Mouse (Mus musculus) CH12.LX (cell line): ENCODE data around the gene Arl15. TPM values are rescaled to one million over a fixed set of nuclear protein-coding genes. Genes with fewer than 3 reads are reported as not detected.

Experiments
- DNase-seq: peaks from one replicate; pipeline ENCODE4 v3.0.0-alpha.2; 2013; ENCODE audit errors: extremely low read depth
- H3K27ac ChIP-seq: 2 replicates; pipeline ENCODE4 v1.5.1; 2012; ENCODE audit warnings: low read depth, mild to moderate bottlenecking, control low read depth, moderate library complexity; ENCODE audit not compliant: insufficient read depth
- H3K27me3 ChIP-seq: replicated peaks from 2 replicates; pipeline ENCODE3; 2012; ENCODE audit warnings: inconsistent platforms
- H3K36me3 ChIP-seq, 2 experiments: replicated peaks in 1 of 2; 2 replicates each; pipeline versions ENCODE3 to v1.6.1; 2012; ENCODE audit warnings: inconsistent platforms in 1 of 2, low read length in 1 of 2, mild to moderate bottlenecking in 1 of 2, mixed read lengths in 1 of 2, moderate library complexity in 1 of 2; ENCODE audit not compliant: control insufficient read depth in 1 of 2, insufficient read depth in 1 of 2
- H3K4me1 ChIP-seq, 2 experiments: 2 replicates each; pipeline ENCODE4 v1.6.1; 2012; ENCODE audit warnings: inconsistent platforms in 1 of 2, moderate library complexity in 1 of 2; ENCODE audit not compliant: insufficient read depth in 2 of 2, control insufficient read depth in 1 of 2
- H3K4me2 ChIP-seq: 2 replicates; pipeline ENCODE4 v1.6.1; 2012; ENCODE audit warnings: low read depth, mild to moderate bottlenecking, control low read depth; ENCODE audit not compliant: poor library complexity, insufficient read depth, severe bottlenecking
- H3K4me3 ChIP-seq, 3 experiments: fragments of 150-350 bp in 1 of 3; sonication (generic) in 1 of 3; replicated peaks in 1 of 3; 2 replicates each; pipeline versions ENCODE3 to v1.5.1; 2011 to 2012; ENCODE audit warnings: low read depth in 2 of 3, low read length in 2 of 3, mild to moderate bottlenecking in 2 of 3, moderate library complexity in 2 of 3, control low read depth in 1 of 3, improper control_type of control experiment in 1 of 3, inconsistent platforms in 1 of 3, mixed read lengths in 1 of 3; ENCODE audit not compliant: poor library complexity in 1 of 3
- H3K79me2 ChIP-seq: replicated peaks from 2 replicates; pipeline ENCODE4 v1.6.1; 2012; ENCODE audit warnings: mild to moderate bottlenecking, moderate library complexity; ENCODE audit not compliant: control insufficient read depth, poor library complexity, insufficient read depth, severe bottlenecking; ENCODE audit errors: extremely low read depth
- H3K9ac ChIP-seq: 2 replicates; pipeline ENCODE4 v1.6.1; 2012; ENCODE audit warnings: low read depth, mild to moderate bottlenecking, control low read depth, moderate library complexity; ENCODE audit not compliant: insufficient read depth
- H3K9me3 ChIP-seq: replicated peaks from 2 replicates; pipeline ENCODE3; 2012; ENCODE audit warnings: low read length, inconsistent platforms, mixed read lengths
- BHLHE40 ChIP-seq: IDR thresholded peaks from 2 replicates; pipeline ENCODE4 v1.6.1; 2011; ENCODE audit warnings: mild to moderate bottlenecking, low read depth, low read length, improper control_type of control experiment
- CHD2 ChIP-seq: IDR thresholded peaks from 2 replicates; pipeline ENCODE4 v1.6.1; 2011; ENCODE audit warnings: low read length, improper control_type of control experiment
- E2F4 ChIP-seq: IDR thresholded peaks from 2 replicates; pipeline ENCODE4 v1.6.1; 2011; ENCODE audit warnings: low read depth, low read length, improper control_type of control experiment; ENCODE audit not compliant: insufficient replicate concordance
- ELF1 ChIP-seq: IDR thresholded peaks from 2 replicates; pipeline ENCODE4 v1.6.1; 2014; ENCODE audit warnings: low read depth, mild to moderate bottlenecking, inconsistent platforms, low read length, improper control_type of control experiment
- GABPA ChIP-seq: IDR thresholded peaks from 2 replicates; pipeline ENCODE4 v1.6.1; 2012; ENCODE audit warnings: low read depth, low read length, improper control_type of control experiment, inconsistent platforms; ENCODE audit not compliant: insufficient replicate concordance
- IRF4 ChIP-seq: IDR thresholded peaks from 2 replicates; pipeline ENCODE4 v1.6.1; 2014; ENCODE audit warnings: low read depth, mild to moderate bottlenecking, inconsistent platforms, low read length, improper control_type of control experiment
- JUN ChIP-seq: IDR thresholded peaks from 2 replicates; pipeline ENCODE4 v1.6.1; 2011; ENCODE audit warnings: low read depth, mild to moderate bottlenecking, low read length, improper control_type of control experiment, moderate library complexity; ENCODE audit not compliant: insufficient read depth
- JUND ChIP-seq: conservative IDR thresholded peaks from 2 replicates; pipeline ENCODE4 v1.6.1; 2011; ENCODE audit warnings: low read depth, low read length, improper control_type of control experiment
- KAT2A ChIP-seq: IDR thresholded peaks from 2 replicates; pipeline ENCODE4 v1.6.1; 2012; ENCODE audit warnings: low read length, improper control_type of control experiment, inconsistent platforms; ENCODE audit not compliant: insufficient replicate concordance
- MAFK ChIP-seq: IDR thresholded peaks from 2 replicates; pipeline ENCODE4 v1.6.1; 2011; ENCODE audit warnings: low read length, improper control_type of control experiment; ENCODE audit not compliant: insufficient replicate concordance
- MAX ChIP-seq: IDR thresholded peaks from 2 replicates; pipeline ENCODE4 v1.6.1; 2011; ENCODE audit warnings: low read length, improper control_type of control experiment
- MAZ ChIP-seq: IDR thresholded peaks from 2 replicates; pipeline ENCODE4 v1.6.1; 2012; ENCODE audit warnings: low read depth, mild to moderate bottlenecking, inconsistent platforms, low read length, improper control_type of control experiment, moderate library complexity
- MEF2A ChIP-seq: IDR thresholded peaks from 2 replicates; pipeline ENCODE4 v1.6.1; 2014; ENCODE audit warnings: low read depth, mild to moderate bottlenecking, inconsistent platforms, low read length, improper control_type of control experiment, borderline replicate concordance
- MXI1 ChIP-seq: IDR thresholded peaks from 2 replicates; pipeline ENCODE4 v1.6.1; 2011; ENCODE audit warnings: mild to moderate bottlenecking, low read depth, low read length, improper control_type of control experiment
- MYC ChIP-seq: IDR thresholded peaks from 2 replicates; pipeline ENCODE4 v1.6.1; 2011; ENCODE audit warnings: low read depth, mild to moderate bottlenecking, improper control_type of control experiment, low read length
- PAX5 ChIP-seq: IDR thresholded peaks from 2 replicates; pipeline ENCODE4 v1.6.1; 2012; ENCODE audit warnings: low read length, inconsistent platforms, mixed read lengths
- POLR2AphosphoS2 ChIP-seq: IDR thresholded peaks from 2 replicates; pipeline ENCODE4 v1.6.1; 2011; ENCODE audit warnings: low read depth, low read length, improper control_type of control experiment
- RAD21 ChIP-seq: IDR thresholded peaks from 2 replicates; pipeline ENCODE4 v1.6.1; 2011; ENCODE audit warnings: low read depth, mild to moderate bottlenecking, low read length, improper control_type of control experiment, moderate library complexity
- SIN3A ChIP-seq: IDR thresholded peaks from 2 replicates; pipeline ENCODE4 v1.6.1; 2012; ENCODE audit warnings: low read length, improper control_type of control experiment, inconsistent platforms
- SMC3 ChIP-seq: IDR thresholded peaks from 2 replicates; pipeline ENCODE4 v1.6.1; 2011; ENCODE audit warnings: low read depth, low read length, improper control_type of control experiment
- TBP ChIP-seq: conservative IDR thresholded peaks from 2 replicates; pipeline ENCODE4 v1.6.1; 2011; ENCODE audit warnings: low read depth, low read length, improper control_type of control experiment
- TCF12 ChIP-seq: IDR thresholded peaks from 2 replicates; pipeline ENCODE4 v1.6.1; 2014; ENCODE audit warnings: low read depth, mild to moderate bottlenecking, inconsistent platforms, low read length, improper control_type of control experiment
- USF1 ChIP-seq: IDR thresholded peaks from 2 replicates; pipeline ENCODE4 v1.6.1; 2014; ENCODE audit warnings: low read depth, mild to moderate bottlenecking, inconsistent platforms, low read length, improper control_type of control experiment
- USF2 ChIP-seq: conservative IDR thresholded peaks from 2 replicates; pipeline ENCODE4 v1.6.1; 2011; ENCODE audit warnings: low read depth, low read length, improper control_type of control experiment
- ZMIZ1 ChIP-seq: IDR thresholded peaks from 2 replicates; pipeline ENCODE4 v1.6.1; 2012; ENCODE audit warnings: low read depth, mild to moderate bottlenecking, inconsistent platforms, low read length, improper control_type of control experiment
- ZNF384 ChIP-seq: IDR thresholded peaks from 2 replicates; pipeline ENCODE4 v1.6.1; 2012; ENCODE audit warnings: low read depth, low read length, improper control_type of control experiment, inconsistent platforms
- dilution Hi-C: fragments of 300-500 bp; cut with MboI; formaldehyde crosslinking; loops from 2 replicates; pipeline ENCODE4 v1.14.3; 2020; ENCODE audit warnings: low sequenced_read_pairs; ENCODE audit not compliant: extremely low pct_unique_long_range_greater_than_20kb, extremely low pct_ligation_motif_present
- in situ Hi-C: fragments of 300-500 bp; cut with MboI; formaldehyde crosslinking; loops from 3 replicates; pipeline ENCODE4 v1.14.3; 2019; ENCODE audit warnings: low sequenced_read_pairs, low pct_ligation_motif_present, low pct_unique_long_range_greater_than_20kb, mixed read lengths
- polyA plus RNA-seq: library from polyadenylated mRNA; unstranded; fragments of >175 nt; gene quantifications from 2 replicates; pipeline ENCODE4 v1.2.1, GENCODE M21; 2012; ENCODE audit warnings: low read depth; ENCODE audit not compliant: insufficient read length
- total RNA-seq, 2 experiments: library from RNA; depleted of rRNA; stranded (reverse); fragments of 300-350 nt in 1 of 2; fragments of >200 nt in 1 of 2; gene quantifications; 2 replicates each; pipeline ENCODE4 v1.2.3; 2012 to 2014

Arl15 gene
- total and polyA plus RNA-seq, 3 experiments, result 2.2 to 5.2 (median 4.8) TPM

DNA sequence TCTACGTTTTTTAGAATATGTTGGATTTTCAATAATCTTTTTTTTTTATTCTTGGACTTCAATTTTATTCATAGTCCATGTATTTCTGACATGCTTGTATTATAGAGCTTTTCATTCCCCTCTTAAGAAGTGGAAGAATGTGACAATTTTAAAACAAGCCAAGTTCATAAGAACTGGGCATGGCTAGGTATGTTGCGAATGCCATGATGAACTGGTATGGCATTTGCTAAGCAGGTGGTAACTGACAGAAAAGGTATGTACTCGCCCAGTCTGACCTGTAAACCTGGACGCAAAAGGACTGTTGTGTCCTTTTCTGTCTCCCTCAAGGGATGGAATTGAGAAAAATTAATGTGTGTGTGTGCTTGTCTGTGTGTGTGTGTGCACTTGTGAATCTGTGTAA, 190.2 kb downstream of the Arl15 start:
- TF ChIP-seq ZMIZ1 (no peak), USF2 (no peak), MXI1 (no peak), PAX5 (no peak), ZNF384 (no peak), TBP (no peak), RAD21 (no peak), MAX (no peak), CHD2 (no peak), JUN (no peak), JUND (no peak), TCF12 (no peak), MYC (no peak), MAZ (no peak), POLR2AphosphoS2 (no peak), KAT2A (no peak), ELF1 (no peak), BHLHE40 (no peak)
- Histone ChIP-seq H3K79me2 (no peaks in the 10 kb centered on the region), H3K4me1 (no peaks in the 10 kb centered on the region), H3K4me2 (no peak overlapping the region), H3K27me3 (no peaks in the 10 kb centered on the region), H3K9ac (no peak overlapping the region), H3K36me3 (peaks cover 0 to 12% of the 10 kb centered on the region in 2 experiments), H3K9me3 (peaks cover 2% of the 10 kb centered on the region), H3K27ac (no peak overlapping the region), H3K4me3 (no peak overlapping the region)
- dilution Hi-C loops (no loop called here), in situ Hi-C loops (no loop called here)
- no peak for DNase-seq

DNA sequence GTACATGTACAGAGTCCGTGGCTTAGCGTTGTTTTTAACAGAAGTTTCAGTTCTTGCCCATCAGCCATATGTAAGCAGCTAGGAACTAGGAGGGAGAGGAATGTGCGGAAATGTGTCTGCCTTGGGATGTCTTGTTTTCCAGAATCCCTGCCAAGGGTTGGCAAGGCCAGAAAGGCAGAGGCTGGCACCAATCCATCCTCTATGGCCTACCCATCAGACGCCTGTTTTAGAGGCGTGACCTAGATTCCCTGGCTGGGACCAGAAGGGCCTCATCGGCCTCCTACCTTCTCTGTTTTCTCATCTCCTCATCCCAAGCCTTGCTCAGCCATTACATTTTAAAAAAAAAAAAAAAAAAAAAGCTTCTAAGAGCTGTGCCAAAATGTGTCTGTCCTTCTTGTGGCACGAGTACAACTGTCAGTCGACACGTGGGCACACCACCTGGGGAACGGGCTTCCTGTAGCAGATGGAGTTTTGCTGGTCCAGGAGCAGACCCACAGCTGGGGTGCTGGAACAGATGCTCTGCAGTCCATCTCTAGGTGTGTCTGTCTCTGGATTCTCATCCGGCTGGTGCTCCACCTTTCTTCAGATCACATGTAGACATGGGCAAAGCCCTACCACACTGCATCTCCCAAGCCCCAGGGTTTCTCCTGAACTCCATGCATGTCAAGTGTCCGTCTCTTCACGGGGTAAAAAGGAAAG, 192.7 kb downstream of the Arl15 start:
- DNase-seq, result no peak

More for the DNA sequence above, 192.7 kb downstream of the Arl15 start:
- H3K4me3 ChIP-seq, result no peak overlapping the region
- H3K36me3 ChIP-seq, result peaks cover 0 to 9% of the 10 kb centered on the region in 2 experiments
- no peak overlapping the region for H3K9ac ChIP-seq
- no peaks in the 10 kb centered on the region for H3K4me1 ChIP-seq
- no peak overlapping the region for H3K4me2 ChIP-seq
- TF ChIP-seq CHD2 (no peak), JUN (no peak), E2F4 (no peak), ZNF384 (no peak), MAFK (no peak), USF1 (no peak), MAZ (no peak), SIN3A (no peak), MEF2A (no peak), SMC3 (no peak), MYC (no peak), ZMIZ1 (no peak), GABPA (no peak), USF2 (no peak), RAD21 (no peak), IRF4 (no peak)
- peaks cover 2% of the 10 kb centered on the region for H3K9me3 ChIP-seq
- H3K27ac ChIP-seq, result no peak overlapping the region
- dilution Hi-C loops (no loop called here), in situ Hi-C loops (no loop called here)
- no peaks in the 10 kb centered on the region for H3K79me2 ChIP-seq
- no peaks in the 10 kb centered on the region for H3K27me3 ChIP-seq
